Mouse (Mus musculus) kidney, postnatal 14 days (tissue): ENCODE measurements at regions not wholly inside any gene's neighbourhood (a gene's known extent, or its start where the extent isn't known, plus 50 kb on each side); places are given as distances from the start of the nearest gene placed in this dataset.

Experiments used
- DNase-seq: peaks from one replicate; pipeline ENCODE4 v3.0.0; 2022; ENCODE audit warnings: mixed read lengths

GRCm38 (mm10) chr4:55475409-55475808 is 56.9 kb downstream of the Klf4 start:
- no peak for DNase-seq

- no peak for DNase-seq
Observed at GRCm38 (mm10) chr4:55474044-55474788, 58.0 kb downstream of the Klf4 start.

GRCm38 (mm10) chr4:55472649-55473048 is 59.6 kb downstream of the Klf4 start:
- no peak for DNase-seq

DNA sequence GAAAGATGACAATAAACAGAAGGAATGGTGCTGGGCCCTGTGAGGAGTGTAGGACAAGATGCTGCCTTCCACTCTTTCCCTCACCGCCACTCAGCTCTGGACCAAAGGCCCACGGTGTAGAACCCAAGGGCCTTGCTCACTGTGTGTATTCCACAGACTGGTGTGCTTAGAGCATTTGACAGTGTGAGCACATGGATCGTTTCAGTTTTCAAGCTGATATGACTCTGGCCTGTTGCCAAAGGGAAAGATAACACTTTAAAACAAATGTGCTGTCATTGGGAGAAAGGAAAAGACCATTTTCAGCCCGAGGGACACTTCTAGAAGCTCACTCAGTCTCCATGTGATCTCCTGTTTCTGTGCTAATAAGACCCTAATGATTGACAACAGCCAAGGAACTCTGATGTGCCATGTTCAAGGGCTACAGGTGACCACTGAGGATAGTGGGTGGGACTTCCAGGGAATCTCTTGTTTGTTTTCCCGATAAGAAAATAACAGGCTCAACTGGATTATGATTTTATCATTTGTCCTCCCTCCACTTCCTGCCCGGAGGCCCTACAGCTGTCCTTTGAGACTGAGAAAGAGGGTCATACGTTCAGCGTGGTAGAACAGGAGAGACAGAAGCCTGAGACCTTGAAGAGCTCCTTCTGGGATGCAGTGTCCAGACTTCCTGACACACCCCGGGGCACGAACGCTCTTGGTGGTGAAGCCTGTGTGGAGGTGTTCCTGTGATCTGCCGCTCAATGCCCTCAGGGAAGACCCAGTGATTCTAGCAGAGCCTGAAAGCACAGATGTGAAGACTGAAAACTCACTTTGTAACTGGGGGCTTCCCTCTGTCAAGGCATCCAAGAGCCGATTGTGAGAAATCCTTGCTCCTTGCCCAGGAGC is 61.2 kb downstream of the Klf4 start:
- peak; percentile 37 for DNase-seq

GRCm38 (mm10) chr4:55464192-55464591 is 68.1 kb downstream of the Klf4 start:
- no peak for DNase-seq

- DNase-seq = no peak
Observed at GRCm38 (mm10) chr4:55461927-55462326, 70.3 kb downstream of the Klf4 start.

DNA sequence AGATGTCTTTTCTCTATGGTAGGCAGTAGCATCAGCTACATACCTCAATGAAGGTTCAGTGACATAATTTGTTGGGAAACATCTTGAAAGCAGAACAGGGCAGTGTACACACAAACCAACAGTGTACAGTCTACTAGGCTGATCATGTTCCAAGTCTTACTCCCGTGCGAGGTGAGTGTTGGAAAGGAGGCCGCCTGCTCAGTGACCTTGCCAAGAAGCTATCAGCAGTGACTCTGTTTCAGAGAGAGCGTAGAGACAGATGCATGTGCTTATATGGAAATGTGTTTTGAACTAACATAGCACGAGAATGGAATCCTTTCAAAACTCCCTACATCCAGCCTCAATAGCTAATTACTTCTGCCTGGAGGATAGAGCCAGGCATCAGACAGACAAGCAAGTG is 78.4 kb downstream of the Klf4 start:
- DNase-seq = no peak

- no peak for DNase-seq
Observed at GRCm38 (mm10) chr4:55452546-55452945, 79.7 kb downstream of the Klf4 start.

- DNase-seq = no peak
Observed at GRCm38 (mm10) chr4:55451711-55452110, 80.6 kb downstream of the Klf4 start.

DNA sequence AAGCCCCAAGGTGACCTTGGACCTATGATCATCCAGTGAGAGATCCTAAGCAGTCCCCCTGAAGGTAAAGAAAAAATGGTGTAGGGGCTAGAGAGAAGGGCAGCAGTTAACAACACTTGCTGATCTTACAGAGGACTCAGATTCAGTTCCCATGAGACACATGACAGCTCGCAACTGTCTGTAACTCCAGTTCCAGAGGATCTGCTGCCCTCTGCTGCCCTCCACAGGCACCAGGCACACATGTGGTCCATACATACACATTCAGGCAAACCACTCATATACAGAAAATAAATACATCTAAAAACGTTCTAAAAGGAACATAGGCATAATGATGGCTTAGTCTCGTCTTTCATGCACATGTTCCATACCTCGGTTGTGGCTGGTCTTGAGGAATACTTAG is 81.2 kb downstream of the Klf4 start:
- DNase-seq = no peak

DNA sequence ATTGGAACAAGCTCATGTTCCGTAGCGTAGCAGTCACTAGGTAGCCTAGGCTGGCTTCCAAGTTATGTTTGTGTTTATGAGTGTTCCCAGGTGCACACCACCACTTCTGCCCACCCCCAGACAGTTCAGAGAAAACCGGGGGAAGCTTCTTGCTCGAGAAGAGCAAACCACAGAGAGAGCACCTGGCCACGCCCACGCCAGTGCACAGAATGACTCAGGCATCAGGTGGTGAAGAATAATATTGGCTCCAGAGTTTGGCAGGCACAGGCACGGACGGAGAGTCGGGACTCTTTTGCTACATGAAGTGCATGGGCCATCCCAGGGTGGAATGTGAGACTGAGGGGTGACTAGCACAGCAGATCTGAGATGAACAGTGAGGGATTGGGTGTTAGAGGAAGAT is 88.8 kb downstream of the Klf4 start:
- no peak for DNase-seq

- no peak for DNase-seq
Observed at GRCm38 (mm10) chr4:55442098-55442497, 90.2 kb downstream of the Klf4 start.
